Mouse (Mus musculus) C2C12 (cell line): ENCODE results near the gene C2cd3. TPM values are rescaled to one million over a fixed set of nuclear protein-coding genes. Genes with fewer than 3 reads are reported as not detected.

ENCODE experiments used
- H3K27me3 ChIP-seq: one replicate; pipeline ENCODE4 v1.6.1; 2011; ENCODE audit not compliant: control insufficient read depth, insufficient read depth, insufficient read length
- H3K36me3 ChIP-seq: one replicate; pipeline ENCODE4 v1.6.1; 2011; ENCODE audit not compliant: control insufficient read depth, insufficient read depth
- H3K4me3 ChIP-seq: one replicate; pipeline ENCODE4 v1.5.1; 2011; ENCODE audit warnings: mild to moderate bottlenecking, control low read depth; ENCODE audit not compliant: poor library complexity, insufficient read depth, severe bottlenecking
- H3K79me2 ChIP-seq: one replicate; pipeline ENCODE4 v1.6.1; 2011; ENCODE audit not compliant: control insufficient read depth, insufficient read depth
- H3K79me3 ChIP-seq: one replicate; pipeline ENCODE4 v1.6.1; 2011; ENCODE audit warnings: low read depth, control low read depth
- H3ac ChIP-seq: one replicate; pipeline ENCODE3; 2011; ENCODE audit warnings: low read depth; ENCODE audit not compliant: control insufficient read depth, insufficient read length
- CEBPB ChIP-seq: IDR thresholded peaks from one replicate; pipeline ENCODE4 v1.6.1; 2011; ENCODE audit warnings: low read depth, mild to moderate bottlenecking, control low read depth, moderate library complexity
- CTCF ChIP-seq: IDR thresholded peaks from one replicate; pipeline ENCODE4 v1.5.1; 2011; ENCODE audit not compliant: control insufficient read depth, insufficient read depth, insufficient read length
- FOSL1 ChIP-seq: IDR thresholded peaks from one replicate; pipeline ENCODE4 v1.8.0; 2011; ENCODE audit warnings: mild to moderate bottlenecking, low read length; ENCODE audit not compliant: poor library complexity, insufficient read depth, severe bottlenecking
- MAX ChIP-seq: IDR thresholded peaks from one replicate; pipeline ENCODE4 v1.6.1; 2011; ENCODE audit warnings: mild to moderate bottlenecking, control low read depth
- MYOD1 ChIP-seq: IDR thresholded peaks from one replicate; pipeline ENCODE4 v1.6.1; 2011; ENCODE audit warnings: low read depth; ENCODE audit not compliant: control insufficient read depth, insufficient read length
- MYOG ChIP-seq: IDR thresholded peaks from one replicate; pipeline ENCODE4 v1.6.1; 2011; ENCODE audit not compliant: control insufficient read depth, insufficient read length; ENCODE audit errors: extremely low read depth
- USF1 ChIP-seq: IDR thresholded peaks from one replicate; pipeline ENCODE4 v1.6.1; 2011; ENCODE audit warnings: low read depth, mild to moderate bottlenecking, control low read depth, moderate library complexity
- polyA plus RNA-seq: library from polyadenylated mRNA; unstranded; fragments of >200 nt; fragmentation: generic; extraction: Trizol; gene quantifications from one replicate; pipeline ENCODE4 v1.2.1, GENCODE M21; 2012; ENCODE audit warnings: missing spikeins

The C2cd3 gene
- polyA plus RNA-seq, 1 experiment = 7.8 TPM

DNA sequence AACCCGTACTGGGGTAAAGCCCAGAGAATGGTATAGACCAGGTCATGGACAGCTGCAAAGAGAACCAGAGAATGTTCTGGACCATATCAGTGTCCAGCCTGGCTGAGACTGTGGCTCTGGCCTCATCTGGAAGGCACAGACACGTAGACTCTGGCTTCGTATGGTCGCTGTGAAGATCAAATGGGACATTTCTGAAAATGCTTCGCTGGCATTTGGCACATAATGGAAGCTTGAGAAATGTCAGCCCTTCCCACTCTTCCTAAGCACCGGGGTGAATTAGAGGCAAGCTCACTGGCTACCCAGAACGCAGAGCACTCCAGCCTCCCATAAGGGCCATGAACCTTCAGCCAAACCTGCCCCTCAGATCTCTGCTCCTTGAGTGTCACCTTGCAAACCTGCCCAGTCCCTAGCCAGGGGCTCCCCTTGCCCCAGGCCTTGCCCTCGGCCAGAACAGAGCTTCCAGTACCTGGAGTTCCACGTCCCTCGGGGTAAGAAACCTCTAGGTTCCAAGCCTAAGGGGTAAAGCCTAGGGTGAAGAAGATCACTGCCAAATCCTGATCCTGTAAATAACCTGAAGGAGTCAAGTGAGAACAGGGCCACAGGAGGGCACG lies 98.9 kb downstream of the C2cd3 start:
- Histone ChIP-seq H3K79me3 (no peaks in the 10 kb centered on the region), H3K27me3 (no peaks in the 10 kb centered on the region), H3K4me3 (no peak overlapping the region), H3K36me3 (no peaks in the 10 kb centered on the region), H3K79me2 (no peaks in the 10 kb centered on the region), H3ac (no peak overlapping the region)
- TF ChIP-seq MYOG = no peak
- TF ChIP-seq CEBPB = no peak

DNA sequence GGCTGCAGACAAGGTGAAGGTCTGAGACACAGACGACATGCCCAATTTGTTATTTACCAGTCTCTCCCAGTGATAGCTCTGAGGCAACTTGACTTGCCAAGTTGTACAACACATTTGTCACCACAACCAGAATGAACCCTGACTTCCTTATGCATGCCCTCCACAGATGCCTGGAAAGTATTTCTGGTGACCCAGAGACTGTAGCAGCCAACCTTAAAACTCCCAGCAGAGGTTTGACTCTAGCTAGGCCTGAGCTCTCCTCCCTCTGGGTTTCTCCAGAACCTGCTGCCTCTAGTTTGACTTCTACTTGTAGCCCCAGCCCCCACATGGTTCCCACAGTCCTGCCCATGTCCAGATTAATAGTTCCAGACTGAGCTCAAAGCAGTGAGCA lies 99.4 kb downstream of the C2cd3 start:
- H3K79me2 ChIP-seq = no peaks in the 10 kb centered on the region
- no peaks in the 10 kb centered on the region for H3K27me3 ChIP-seq
- H3K4me3 ChIP-seq = no peak overlapping the region
- H3K79me3 ChIP-seq = no peaks in the 10 kb centered on the region
- H3K36me3 ChIP-seq = no peaks in the 10 kb centered on the region
- no peak overlapping the region for H3ac ChIP-seq
- no peak for TF ChIP-seq MYOD1
- no peak for TF ChIP-seq MAX
- TF ChIP-seq MYOG = no peak
- no peak for TF ChIP-seq FOSL1
- no peak for TF ChIP-seq CEBPB
- no peak for TF ChIP-seq USF1
- no peak for TF ChIP-seq CTCF

DNA sequence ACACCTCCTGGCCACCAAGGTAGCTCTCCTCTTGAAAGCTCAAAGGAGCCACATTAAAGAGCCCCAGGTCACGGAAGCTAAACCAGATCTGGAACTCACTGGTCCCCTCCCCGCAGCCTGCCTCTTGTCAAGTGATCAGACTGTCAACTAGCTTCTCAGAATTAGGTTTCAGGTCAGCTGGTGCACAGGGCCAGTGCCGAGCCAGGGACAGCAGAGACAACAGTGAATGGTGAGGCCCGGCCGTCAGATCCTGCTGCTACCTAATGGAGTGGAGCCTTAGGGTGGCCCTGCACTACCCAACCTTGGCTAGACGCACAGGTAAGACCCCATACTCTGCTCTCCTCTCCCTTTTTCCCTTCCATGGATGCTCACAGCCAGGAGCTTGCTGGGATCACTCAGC lies 100.7 kb downstream of the C2cd3 start, which contains the start of gene Ucp3:
TSS of gene Ucp3 (plus strand) at position 214 of the 400 bp plus-strand sequence.
- H3K27me3 ChIP-seq = no peaks in the 10 kb centered on the region
- H3K79me3 ChIP-seq = no peaks in the 10 kb centered on the region
- H3K4me3 ChIP-seq = no peak within 1 kb of the TSS
- no peaks in the 10 kb centered on the region for H3K79me2 ChIP-seq
- no peak for TF ChIP-seq FOSL1
- no peak for TF ChIP-seq USF1
- TF ChIP-seq MAX = no peak
- no peak for TF ChIP-seq MYOD1
- TF ChIP-seq CTCF = no peak
- no peak for TF ChIP-seq CEBPB
- H3ac ChIP-seq = no peak within 1 kb of the TSS
- no peaks in the 10 kb centered on the region for H3K36me3 ChIP-seq

DNA sequence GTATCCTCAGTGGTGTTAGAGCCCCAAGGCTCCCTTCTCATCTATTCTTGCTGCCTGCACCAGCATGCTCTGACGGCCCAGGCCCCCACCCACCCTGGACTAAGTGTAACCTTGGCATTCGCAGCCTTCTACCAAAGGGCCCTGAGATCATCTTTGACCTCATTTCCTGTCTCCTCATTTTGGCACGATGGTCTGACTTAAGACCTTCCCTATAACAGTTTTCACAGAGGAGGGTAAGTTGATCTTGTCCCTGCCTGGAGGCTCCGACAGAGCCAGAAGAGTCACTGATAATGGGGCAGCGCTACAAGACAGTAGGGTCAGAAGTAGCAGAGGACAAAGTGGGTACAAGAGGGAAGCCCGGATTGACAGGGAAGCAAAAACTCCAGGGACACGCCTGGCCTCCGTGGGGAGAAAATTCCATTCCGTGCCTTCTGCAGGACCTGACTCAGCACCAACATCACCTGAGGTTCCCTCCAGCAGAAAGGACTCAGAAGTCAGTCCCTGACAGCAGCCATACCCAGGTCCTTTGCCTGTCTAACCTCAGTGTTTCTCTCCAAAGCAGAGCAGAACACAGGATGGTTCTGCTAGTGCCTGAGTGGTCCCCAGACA lies 101.9 kb downstream of the C2cd3 start:
- Histone ChIP-seq H3K27me3 (no peaks in the 10 kb centered on the region), H3K36me3 (no peaks in the 10 kb centered on the region), H3K79me3 (no peaks in the 10 kb centered on the region), H3K79me2 (no peaks in the 10 kb centered on the region), H3K4me3 (no peak overlapping the region), H3ac (no peak overlapping the region)
- TF ChIP-seq USF1 = no peak
- TF ChIP-seq MYOD1 = no peak
- no peak for TF ChIP-seq MAX
- TF ChIP-seq FOSL1 = no peak
- TF ChIP-seq CTCF = no peak
- no peak for TF ChIP-seq CEBPB
- TF ChIP-seq MYOG = no peak

DNA sequence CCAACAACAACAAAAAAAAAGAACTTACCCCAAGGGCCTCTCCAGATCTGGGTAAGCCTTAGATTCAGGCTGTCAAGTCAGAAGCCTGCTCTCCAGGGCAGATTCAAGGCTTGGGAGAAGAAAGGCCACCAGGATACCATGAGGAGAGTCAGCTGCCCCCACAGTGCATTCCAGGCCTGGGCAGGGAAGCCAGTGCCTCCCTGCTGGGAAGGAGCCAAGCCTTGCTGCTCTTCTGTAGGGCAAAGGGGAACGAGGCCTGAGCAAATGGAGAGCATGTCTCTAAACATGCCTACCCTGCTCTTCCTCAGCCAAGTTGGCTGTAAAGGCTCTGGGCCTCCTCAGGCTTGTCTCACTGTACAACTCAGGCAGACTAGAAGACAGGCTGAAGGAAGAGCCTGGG lies 102.6 kb downstream of the C2cd3 start:
- Histone ChIP-seq H3K36me3 (no peaks in the 10 kb centered on the region), H3K27me3 (no peaks in the 10 kb centered on the region), H3K4me3 (no peak overlapping the region), H3K79me2 (no peaks in the 10 kb centered on the region), H3K79me3 (no peaks in the 10 kb centered on the region), H3ac (no peak overlapping the region)
- TF ChIP-seq USF1 (no peak), FOSL1 (no peak)

DNA sequence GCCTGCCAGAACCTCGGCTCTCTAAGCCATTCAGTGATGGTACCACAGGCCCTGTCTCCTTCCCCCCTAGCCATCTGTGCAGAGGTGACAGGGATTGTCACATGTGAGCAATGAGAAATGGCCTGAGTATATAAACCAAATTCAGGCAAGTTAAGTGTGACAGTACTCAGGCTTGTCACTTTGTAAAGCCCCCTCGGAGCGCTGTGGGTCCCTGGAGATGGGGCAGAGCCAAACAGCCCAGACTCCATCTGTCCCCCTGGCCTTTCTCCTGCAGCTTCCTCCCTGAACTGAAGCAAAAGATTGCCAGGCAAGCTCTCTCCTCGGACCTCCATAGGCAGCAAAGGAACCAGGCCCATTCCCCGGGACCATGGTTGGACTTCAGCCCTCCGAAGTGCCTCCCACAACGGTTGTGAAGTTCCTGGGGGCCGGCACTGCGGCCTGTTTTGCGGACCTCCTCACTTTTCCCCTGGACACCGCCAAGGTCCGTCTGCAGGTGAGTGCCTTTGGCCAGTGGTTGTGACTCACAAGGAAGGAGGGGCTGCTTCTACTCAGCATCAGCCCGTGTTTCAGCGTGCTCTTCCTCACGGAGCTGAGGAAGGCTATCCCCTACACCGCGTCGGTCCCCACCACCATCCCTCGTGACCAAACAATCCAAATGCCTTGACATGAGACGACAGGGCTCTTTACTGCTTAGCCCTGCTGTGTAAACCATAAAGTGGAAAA lies 107.2 kb downstream of the C2cd3 start:
- Histone ChIP-seq H3K79me3 (no peaks in the 10 kb centered on the region), H3K79me2 (no peaks in the 10 kb centered on the region), H3K36me3 (no peaks in the 10 kb centered on the region), H3K4me3 (no peak overlapping the region), H3K27me3 (no peaks in the 10 kb centered on the region), H3ac (no peak overlapping the region)
- TF ChIP-seq MYOG (no peak), CTCF (no peak), MAX (no peak), USF1 (no peak), FOSL1 (no peak), MYOD1 (no peak), CEBPB (no peak)
